21 mouse cellular contexts compared by ENCODE assay signal in the genomic region with DNA sequence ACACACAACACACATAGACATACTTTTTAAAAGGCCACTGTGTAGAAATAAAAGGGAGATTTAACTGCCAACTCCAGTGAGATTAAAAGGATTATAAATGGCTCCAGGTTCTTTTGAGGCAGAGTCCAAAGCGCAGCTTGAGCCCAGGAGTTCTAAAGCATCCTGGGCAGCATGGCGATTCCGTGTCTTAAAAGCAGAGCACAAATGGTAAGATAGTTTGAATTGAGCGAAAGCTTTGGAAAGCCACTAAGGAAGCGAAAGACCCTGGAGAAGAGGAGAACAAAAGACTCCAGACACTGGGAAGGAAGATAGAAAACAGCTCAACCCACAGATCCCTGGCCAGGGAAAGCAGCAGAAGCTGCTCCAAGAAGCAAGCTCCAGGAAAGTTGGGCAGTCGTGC. TPM values are rescaled to one million over a fixed set of nuclear protein-coding genes. Genes with fewer than 3 reads are reported as not detected.
"Had no signal": no experiment of that assay in that cellular context is flagged by ENCODE, and none has a peak within 500 bp of the region (broad histone marks: within the 10 kb centered on the region; RNA-seq: fewer than 3 reads in every experiment).

No protein-coding gene starts in this region.

- H3K9me3 ChIP-seq: intestine, embryonic 15.5 days; kidney, embryonic 15.5 days; limb, embryonic 10.5 days; liver, embryonic 15.5 days; neural tube, embryonic 15.5 days had no signal

- H3K4me1 ChIP-seq: intestine, embryonic 15.5 days; kidney, embryonic 15.5 days; limb, embryonic 10.5 days; neural tube, embryonic 15.5 days had no signal

- H3K4me3 ChIP-seq: intestine, embryonic 15.5 days; kidney, embryonic 15.5 days; limb, embryonic 10.5 days; liver, embryonic 15.5 days; myocyte; neural tube, embryonic 15.5 days had no signal

- H3K9ac ChIP-seq: intestine, embryonic 15.5 days; kidney, embryonic 15.5 days; liver, embryonic 15.5 days; lung, embryonic 14.5 days; neural tube, embryonic 15.5 days had no signal

- H3K36me3 ChIP-seq: intestine, embryonic 15.5 days; kidney, embryonic 15.5 days; limb, embryonic 10.5 days; liver, embryonic 15.5 days; neural tube, embryonic 15.5 days had no signal

- H3K27me3 ChIP-seq: intestine, embryonic 15.5 days; neural tube, embryonic 15.5 days had no signal

- H3K27ac ChIP-seq: intestine, embryonic 15.5 days; kidney, embryonic 15.5 days; limb, embryonic 10.5 days; liver, embryonic 15.5 days; neural tube, embryonic 15.5 days; stomach, postnatal 0 days had no signal

- ATAC-seq: intestine, embryonic 15.5 days had no signal

- DNase-seq: kidney, adult 2 months; kidney, postnatal 14 days; lung, embryonic 14.5 days; lung, postnatal 10 days; lung, postnatal 4 days; right cerebral cortex, adult 18-20 months; right cerebral cortex, postnatal 25 days; thymus, adult 2 months; thymus, postnatal 25 days had no signal

- H3K4me2 ChIP-seq: intestine, embryonic 15.5 days; kidney, embryonic 15.5 days; liver, embryonic 11.5 days; liver, embryonic 15.5 days; lung, embryonic 14.5 days; neural tube, embryonic 15.5 days had no signal

RNA-seq across cellular contexts. Expression of a gene that starts 11.5 kb away (rescaled TPM):
- total RNA-seq: megakaryocyte, adult 5-6 weeks had no signal
- polyA plus RNA-seq: limb, embryonic 10.5 days; myocyte had no signal

RNA-seq across cellular contexts. Expression of a gene that starts 30.9 kb away (rescaled TPM):
- total RNA-seq: megakaryocyte, adult 5-6 weeks had no signal
- polyA plus RNA-seq: kidney, adult 2 months; limb, embryonic 14.5 days; myocyte; small intestine, adult 2 months; thymus, adult 2 months; urinary bladder, adult 2 months had no signal

RNA-seq across cellular contexts. Expression of a gene that starts 48.4 kb away (rescaled TPM):
- total RNA-seq: megakaryocyte, adult 5-6 weeks had no signal
- polyA plus RNA-seq: kidney, adult 2 months; liver, embryonic 15.5 days; myocyte; small intestine, adult 2 months; thymus, adult 2 months; urinary bladder, adult 2 months had no signal

RNA-seq across cellular contexts. Expression of a gene that starts 51.3 kb away (rescaled TPM):
- total RNA-seq: megakaryocyte, adult 5-6 weeks had no signal
- polyA plus RNA-seq: intestine, embryonic 15.5 days; kidney, embryonic 15.5 days; limb, embryonic 10.5 days; myocyte; small intestine, adult 2 months; stomach, postnatal 0 days had no signal
